Mouse (Mus musculus) CD4-positive, CD25-positive, alpha-beta regulatory T cell, adult 4 months (primary cell): Measurements from ENCODE around the gene Mst1. TPM values are rescaled to one million over a fixed set of nuclear protein-coding genes. Genes with fewer than 3 reads are reported as not detected.

Experiments used
- ATAC-seq: one replicate; pipeline ENCODE4 v1.8.0; 2017
- polyA plus RNA-seq, 2 experiments: library from polyadenylated mRNA; unstranded; fragments of 100-300 nt; shearing (Covaris generic); gene quantifications; one replicate each; pipeline ENCODE4 v1.2.1; 2017

The Mst1 gene
- polyA plus RNA-seq, 2 experiments from 2014 or later = 1.4 to 1.5 TPM

GRCm38 (mm10) chr9:108133478-108133877, 53.2 kb downstream of the Mst1 start:
- ATAC-seq = no peak

Other genes with a start within 250 kb of the Mst1 start
- 100 to 1,000 TPM in 1 of 2 experiments, 10 to 100 TPM in 1; 98.3 to 137 TPM for gene Rbm6, start 207.2 kb upstream of the Mst1 start, polyA plus RNA-seq
- 10 to 100 TPM; 12.8 to 15.4 TPM for gene Mon1a, start 192.3 kb upstream of the Mst1 start, polyA plus RNA-seq
- not detected for gene Mst1r, start 173.6 kb upstream of the Mst1 start, polyA plus RNA-seq
- gene Actl11, start 152.0 kb upstream of the Mst1 start, polyA plus RNA-seq = not detected
- not detected for gene Camkv, start 144.8 kb upstream of the Mst1 start, polyA plus RNA-seq
- gene Traip, start 130.3 kb upstream of the Mst1 start, polyA plus RNA-seq = 1 to 10 TPM; 2.4 to 5.1 TPM
- gene Uba7, start 104.9 kb upstream of the Mst1 start, polyA plus RNA-seq = 100 to 1,000 TPM; 184 to 299 TPM
- gene Gm20661, start 97.4 kb upstream of the Mst1 start, polyA plus RNA-seq = not detected
- under 1 TPM; 0.63 to 0.87 TPM for gene Inka1, start 94.6 kb upstream of the Mst1 start, polyA plus RNA-seq
- 1 to 10 TPM in 1 of 2 experiments, under 1 TPM in 1; 0.39 to 1.8 TPM for gene Cdhr4, start 87.9 kb upstream of the Mst1 start, polyA plus RNA-seq
- not detected for gene Gm20662, start 84.1 kb upstream of the Mst1 start, polyA plus RNA-seq
- 100 to 1,000 TPM in 1 of 2 experiments, 10 to 100 TPM in 1; 65.9 to 118 TPM for gene Ip6k1, start 77.9 kb upstream of the Mst1 start, polyA plus RNA-seq
- gene Gmppb, start 31.2 kb upstream of the Mst1 start, polyA plus RNA-seq = 10 to 100 TPM; 18.0 to 25.0 TPM
- gene Amigo3, start 27.3 kb upstream of the Mst1 start, polyA plus RNA-seq = 1 to 10 TPM; 2.0 to 2.8 TPM
- 10 to 100 TPM; 68.1 to 87.9 TPM for gene Rnf123, start 2.9 kb downstream of the Mst1 start, polyA plus RNA-seq
- gene Apeh, start 14.2 kb downstream of the Mst1 start, polyA plus RNA-seq = 10 to 100 TPM; 52.2 to 70.5 TPM
- gene Bsn, start 109.9 kb downstream of the Mst1 start, polyA plus RNA-seq = under 1 TPM; 0.10 to 0.23 TPM
- gene Dag1, start 183.5 kb downstream of the Mst1 start, polyA plus RNA-seq = 1 to 10 TPM; 2.6 to 5.6 TPM
- gene Nicn1, start 210.0 kb downstream of the Mst1 start, polyA plus RNA-seq = 1 to 10 TPM; 2.6 to 6.1 TPM
- gene Amt, start 216.4 kb downstream of the Mst1 start, polyA plus RNA-seq = 1 to 10 TPM; 1.4 to 2.0 TPM
- gene Rhoa, start 225.7 kb downstream of the Mst1 start, polyA plus RNA-seq = 100 to 1,000 TPM; 319 to 423 TPM
- gene Tcta, start 225.7 kb downstream of the Mst1 start, polyA plus RNA-seq = 10 to 100 TPM; 14.8 to 22.7 TPM